Mouse (Mus musculus) cerebellum, adult 8-10 months (tissue): ENCODE data around the gene Il34.

ENCODE experiments used
- DNase-seq: peaks from one replicate; pipeline ENCODE4 v3.0.0; 2022

Il34 gene

GRCm38 (mm10) chr8:110775721-110776120, 30.0 kb downstream of the Il34 start:
- DNase-seq, result no peak

- no peak for DNase-seq
These were observed 30.4 kb downstream of the Il34 start for GRCm38 (mm10) chr8:110775316-110775715.

GRCm38 (mm10) chr8:110774725-110775124, 31.0 kb downstream of the Il34 start:
- no peak for DNase-seq

- DNase-seq, result no peak
These were observed 31.7 kb downstream of the Il34 start for GRCm38 (mm10) chr8:110774047-110774446.

- no peak for DNase-seq
These were observed 33.3 kb downstream of the Il34 start for GRCm38 (mm10) chr8:110772452-110772851.

- DNase-seq, result no peak
These were observed 38.5 kb downstream of the Il34 start for GRCm38 (mm10) chr8:110767261-110767660.

GRCm38 (mm10) chr8:110764671-110765070, 41.1 kb downstream of the Il34 start:
- no peak for DNase-seq

- DNase-seq, result no peak
These were observed 43.7 kb downstream of the Il34 start for GRCm38 (mm10) chr8:110761988-110762387.

GRCm38 (mm10) chr8:110761185-110761584, 44.5 kb downstream of the Il34 start:
- DNase-seq, result no peak

- no peak for DNase-seq
These were observed 45.3 kb downstream of the Il34 start for GRCm38 (mm10) chr8:110760280-110760940.

- no peak for DNase-seq
These were observed 49.5 kb downstream of the Il34 start for GRCm38 (mm10) chr8:110756196-110756595.

- DNase-seq, result no peak
These were observed 50.1 kb downstream of the Il34 start for GRCm38 (mm10) chr8:110755511-110756170.

GRCm38 (mm10) chr8:110754713-110755112, 51.0 kb downstream of the Il34 start:
- DNase-seq, result no peak

- DNase-seq, result no peak
These were observed 54.2 kb downstream of the Il34 start for GRCm38 (mm10) chr8:110751490-110751889.

- DNase-seq, result no peak
These were observed 55.5 kb downstream of the Il34 start for GRCm38 (mm10) chr8:110750269-110750668.

GRCm38 (mm10) chr8:110749500-110750170, 56.1 kb downstream of the Il34 start:
- DNase-seq, result peak; percentile 72

- no peak for DNase-seq
These were observed 59.1 kb downstream of the Il34 start for GRCm38 (mm10) chr8:110746661-110747060.

GRCm38 (mm10) chr8:110745162-110745561, 60.6 kb downstream of the Il34 start:
- no peak for DNase-seq

- DNase-seq, result no peak
These were observed 63.3 kb downstream of the Il34 start for GRCm38 (mm10) chr8:110742452-110742818.

- no peak for DNase-seq
These were observed 63.8 kb downstream of the Il34 start for GRCm38 (mm10) chr8:110741816-110742451.

- DNase-seq, result no peak
These were observed 65.0 kb downstream of the Il34 start for GRCm38 (mm10) chr8:110740629-110741175.

- peak; percentile 28 for DNase-seq
These were observed 67.0 kb downstream of the Il34 start for GRCm38 (mm10) chr8:110738591-110739195.

- DNase-seq, result peak; percentile 54
These were observed 72.7 kb downstream of the Il34 start for GRCm38 (mm10) chr8:110733036-110733435.
